Mouse (Mus musculus) common myeloid progenitor, adult 5-6 weeks (primary cell): ENCODE measurements around the gene Mmd2. TPM values are rescaled to one million over a fixed set of nuclear protein-coding genes. Genes with fewer than 3 reads are reported as not detected.

Experiments
- ATAC-seq: replicated peaks from 2 replicates; pipeline ENCODE4 v1.8.0; 2016; ENCODE audit warnings: low read depth, mild to moderate bottlenecking, moderate TSS enrichment, inconsistent platforms; ENCODE audit not compliant: poor library complexity, severe bottlenecking
- total RNA-seq: library from RNA; stranded (forward); fragments of 200-1000, 187-1606 nt; gene quantifications from 2 replicates; pipeline ENCODE4 v1.2.3, GENCODE M21; 2017

The Mmd2 gene
- total RNA-seq: not detected in 2 replicates

- no peak for ATAC-seq
Measured at GRCm38 (mm10) chr5:142608259-142608988, at the start of gene Mmd2. Gene Mmd2 (minus strand): TSS chr5:142608800.

- no peak for ATAC-seq
Measured at GRCm38 (mm10) chr5:142652266-142652665, 43.7 kb upstream of the Mmd2 start.

GRCm38 (mm10) chr5:142650794-142651497 lies 42.3 kb upstream of the Mmd2 start:
- ATAC-seq: peak; percentile 84

DNA sequence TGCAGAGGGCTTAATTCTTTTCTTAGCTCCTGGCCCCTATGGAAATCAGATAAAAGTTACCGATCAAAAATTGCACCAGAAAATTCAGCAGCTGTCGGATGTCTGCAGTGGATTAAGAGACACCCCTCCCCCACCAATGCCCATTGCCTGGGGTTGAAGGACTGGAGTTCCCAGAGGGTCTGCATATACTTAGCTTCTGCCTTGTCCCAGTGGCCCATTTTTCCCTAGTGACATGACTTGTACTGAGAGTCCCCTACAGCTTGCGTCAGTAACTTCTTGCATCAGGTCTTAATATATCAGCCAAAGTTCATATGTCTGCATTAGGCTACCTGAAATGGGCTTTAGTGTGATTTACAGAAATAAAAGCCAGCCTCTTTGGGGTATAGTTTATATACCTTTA lies 41.8 kb upstream of the Mmd2 start:
- ATAC-seq: no peak

- no peak for ATAC-seq
Measured at GRCm38 (mm10) chr5:142649460-142650050, 41.0 kb upstream of the Mmd2 start.

DNA sequence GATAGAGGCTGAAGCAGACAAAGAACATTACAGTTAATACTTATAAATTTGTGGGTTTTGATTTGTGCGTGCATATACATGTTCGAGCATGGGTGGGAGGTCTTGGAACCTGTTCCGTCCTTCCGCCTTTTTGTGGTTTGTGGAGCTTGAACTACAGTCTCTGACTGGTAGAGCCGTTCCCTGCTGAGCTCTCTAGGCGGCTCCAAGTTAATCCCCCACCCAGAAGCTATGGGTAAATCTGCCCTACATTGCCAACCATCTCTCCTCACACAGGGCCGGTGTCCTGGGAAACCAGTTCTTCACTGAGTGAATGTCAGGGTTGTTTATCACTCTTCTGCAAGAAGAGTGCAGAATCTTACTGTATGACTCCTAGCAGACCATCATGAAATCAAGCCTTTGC lies 39.6 kb upstream of the Mmd2 start:
- ATAC-seq: no peak

DNA sequence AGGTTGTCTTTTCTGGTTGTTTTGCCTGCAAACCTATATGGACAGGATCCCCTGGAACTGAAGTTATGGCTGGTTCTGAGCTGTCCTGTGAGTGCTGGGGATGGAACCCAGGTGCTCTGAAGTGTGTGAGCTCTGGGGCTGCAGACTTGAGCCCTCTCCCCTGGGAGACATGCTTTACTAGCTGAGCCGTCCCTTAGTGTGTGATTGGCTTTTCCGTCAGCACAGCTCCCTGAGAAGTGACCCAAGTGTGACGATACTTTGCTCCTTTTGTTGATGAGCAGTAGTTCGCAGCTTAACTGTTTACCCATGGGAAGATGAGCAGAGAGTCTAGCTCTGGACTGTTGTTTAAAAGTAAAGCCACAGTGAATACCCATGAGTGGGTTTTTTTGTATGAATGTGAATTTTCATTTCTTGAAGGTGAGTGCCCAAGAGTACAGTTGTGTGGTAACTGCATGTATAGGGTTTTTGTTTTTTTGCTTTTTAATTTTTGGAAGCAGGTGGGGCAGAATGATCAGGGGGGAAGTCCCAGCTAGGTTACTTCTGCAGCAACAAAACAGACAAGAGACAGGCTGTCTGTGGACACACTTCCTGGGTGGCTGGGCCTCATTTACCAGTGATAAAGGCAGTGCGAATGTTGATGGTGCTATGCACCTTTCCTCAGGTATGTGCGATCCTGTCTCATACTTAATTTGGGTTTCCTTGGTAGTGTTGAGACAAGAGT lies 32.9 kb upstream of the Mmd2 start:
- ATAC-seq: no peak

DNA sequence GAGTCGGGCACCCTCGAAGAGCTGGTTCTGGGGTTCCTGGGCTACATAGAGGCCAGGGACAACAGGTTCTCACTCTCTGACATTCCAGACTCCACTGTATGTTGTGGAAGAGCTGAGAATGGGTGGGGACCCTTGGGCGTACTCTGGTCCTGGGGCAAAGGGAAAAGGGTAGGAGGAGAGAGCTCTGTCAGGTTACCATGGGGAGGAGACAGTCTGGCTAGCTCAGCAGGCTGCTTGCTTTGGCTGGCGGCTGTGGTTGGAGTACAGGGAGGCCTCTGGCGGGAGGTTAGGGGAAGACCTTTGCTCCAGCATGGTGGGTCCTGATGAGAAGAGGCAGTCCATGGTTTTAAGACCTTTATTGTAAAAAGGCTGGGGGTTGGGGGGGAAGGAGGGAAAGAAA lies 31.5 kb upstream of the Mmd2 start:
- no peak for ATAC-seq

- ATAC-seq: peak; percentile 85
Measured at GRCm38 (mm10) chr5:142637823-142638222, 29.2 kb upstream of the Mmd2 start.

GRCm38 (mm10) chr5:142630224-142630623 lies 21.6 kb upstream of the Mmd2 start:
- ATAC-seq: 0 out of 2 replicates have a peak, but pooled peaks have one; percentile 34

DNA sequence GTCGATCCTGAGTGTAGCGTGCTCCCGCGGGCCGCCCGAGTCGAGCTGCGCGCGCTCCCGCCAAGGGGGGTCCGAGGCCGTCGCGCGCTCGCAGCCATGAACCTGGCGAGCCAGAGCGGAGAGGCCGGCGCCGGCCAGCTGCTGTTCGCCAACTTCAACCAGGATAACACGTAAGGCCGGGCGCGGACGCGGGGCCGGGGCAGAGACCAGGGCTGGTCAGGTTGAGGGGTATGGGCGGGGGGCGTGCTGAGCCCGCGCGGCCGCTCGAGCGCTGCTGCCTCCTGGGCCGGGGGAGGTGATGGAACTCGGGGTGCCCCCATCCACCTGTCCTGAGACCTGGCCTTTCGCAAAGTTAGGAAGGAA lies 21.0 kb upstream of the Mmd2 start:
- no peak for ATAC-seq

DNA sequence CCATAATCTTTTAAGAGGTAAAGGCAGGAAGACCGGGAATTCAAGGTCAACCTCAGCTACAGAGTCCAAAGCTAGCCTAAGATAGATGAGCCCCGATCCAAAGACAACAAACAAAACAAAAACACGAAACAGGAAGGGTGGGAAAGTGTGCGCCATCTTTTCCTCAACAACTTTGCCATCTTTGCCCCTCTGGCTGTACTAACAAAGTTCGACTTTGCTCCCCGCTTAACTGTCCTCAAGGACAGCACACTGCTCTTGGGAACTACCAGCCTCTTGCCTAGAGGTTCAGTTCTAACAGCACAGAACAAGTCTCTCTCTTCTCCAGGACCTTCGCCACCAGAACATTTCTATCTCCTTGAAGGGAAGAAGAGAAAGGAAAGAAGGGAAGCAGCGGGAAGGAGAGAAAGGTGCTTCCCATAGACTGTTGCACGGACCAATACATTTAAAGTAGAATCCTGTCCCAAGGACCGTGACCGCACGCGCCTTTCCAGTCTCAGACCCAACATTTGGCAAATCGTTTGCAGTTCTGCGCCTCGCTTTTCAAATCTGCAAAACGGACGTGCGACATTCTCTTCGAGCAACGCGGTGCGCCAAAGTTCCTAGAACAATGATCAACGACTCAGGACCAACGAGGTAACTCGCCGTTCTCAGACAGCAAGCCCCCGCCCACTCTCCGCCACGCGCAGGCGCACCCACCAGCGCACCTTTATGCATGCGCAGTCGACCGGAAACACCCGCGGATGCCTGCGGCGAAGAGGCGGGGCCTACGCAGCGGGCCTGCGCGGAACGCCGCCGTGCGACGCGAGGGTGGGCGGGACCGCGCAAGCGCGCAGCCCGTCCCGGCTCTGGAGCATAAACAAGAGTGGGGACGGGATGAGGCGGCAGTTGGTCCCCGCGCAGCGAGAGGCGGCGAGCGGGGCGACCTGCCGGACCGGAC lies 20.4 kb upstream of the Mmd2 start:
- peak; percentile 94 for ATAC-seq

- ATAC-seq: no peak
Measured at GRCm38 (mm10) chr5:142627398-142627797, 18.8 kb upstream of the Mmd2 start, which contains the start of gene Wipi2. Gene Wipi2 (plus strand): TSS chr5:142627698.

GRCm38 (mm10) chr5:142623080-142623479 lies 14.5 kb upstream of the Mmd2 start:
- no peak for ATAC-seq

DNA sequence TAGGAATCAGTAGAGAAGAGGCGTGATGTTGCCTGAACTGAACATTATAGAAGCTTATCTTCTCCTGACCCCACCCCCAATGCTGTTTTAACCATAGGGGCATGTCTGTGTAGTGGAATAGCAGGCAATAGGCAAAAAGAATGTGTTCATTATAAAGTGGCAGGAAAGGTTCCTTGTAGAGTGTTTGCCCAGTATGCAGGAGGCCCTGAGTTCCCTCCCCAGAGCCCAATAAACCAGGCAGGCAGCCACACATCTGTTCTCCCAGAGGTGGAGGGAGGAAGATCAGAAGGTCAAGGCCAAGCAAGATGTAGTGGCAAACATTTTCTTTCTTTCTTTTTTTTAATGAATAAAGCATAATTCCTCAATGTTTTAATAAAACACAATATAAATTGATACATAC lies 13.5 kb upstream of the Mmd2 start:
- ATAC-seq: no peak

DNA sequence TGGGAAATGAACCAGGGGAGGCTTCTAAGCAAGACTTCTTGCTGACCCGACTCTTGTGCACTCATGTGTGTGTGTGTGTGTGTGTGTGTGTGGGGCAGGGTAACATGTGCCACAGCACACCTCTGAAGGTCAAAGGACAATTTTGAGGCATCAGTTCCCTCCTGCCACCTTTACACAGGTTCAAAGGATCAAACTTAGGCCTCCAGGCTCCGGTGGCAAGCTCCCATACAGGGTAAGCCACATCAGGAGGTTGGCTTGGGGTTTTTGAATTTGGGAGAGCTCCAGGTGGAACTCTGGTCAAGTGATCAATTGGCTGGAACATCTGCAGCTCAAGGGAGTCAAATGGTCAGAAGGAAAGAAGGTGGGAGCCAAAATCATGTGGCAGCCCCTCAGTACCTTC lies 12.8 kb upstream of the Mmd2 start:
- ATAC-seq: no peak

- peak; percentile 76 for ATAC-seq
Measured at GRCm38 (mm10) chr5:142619866-142620265, 11.3 kb upstream of the Mmd2 start.

DNA sequence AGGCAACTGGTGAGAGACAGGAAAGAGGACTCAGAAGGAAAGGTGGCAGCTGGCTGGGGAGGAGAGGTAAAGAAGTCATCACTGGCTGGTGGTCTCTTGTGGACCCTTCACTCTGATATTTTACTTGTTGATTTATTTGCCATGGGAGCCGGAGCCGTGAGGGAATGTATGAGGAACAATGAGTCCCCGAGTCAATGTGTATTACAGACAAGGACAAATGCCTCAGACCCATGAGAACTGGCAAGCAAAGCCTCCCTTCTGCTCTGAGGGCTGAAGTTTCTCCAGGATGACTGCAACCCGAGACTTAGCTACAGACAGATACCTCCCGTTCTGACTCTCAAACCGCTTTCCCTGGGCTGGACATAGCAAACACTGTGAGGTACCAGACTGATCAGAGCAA lies 7.7 kb upstream of the Mmd2 start:
- no peak for ATAC-seq

- ATAC-seq: no peak
Measured at GRCm38 (mm10) chr5:142615638-142616037, 7.0 kb upstream of the Mmd2 start.

GRCm38 (mm10) chr5:142614513-142614912 lies 5.9 kb upstream of the Mmd2 start:
- no peak for ATAC-seq
